ENCODE assay signal across 7 mouse cellular contexts in genomic region chr2:32727435-32727834, GRCm38 (mm10). TPM values are rescaled to one million over a fixed set of nuclear protein-coding genes. Genes with fewer than 3 reads are reported as not detected.
DNase-seq lines count a peak whose midpoint lies in the region; ATAC-seq lines count a peak whose summit lies in the region.

No protein-coding gene starts in this region.

- H3K36me3 ChIP-seq in embryonic facial prominence, embryonic 11.5 days (replicated peaks; ENCODE audit: control insufficient read depth, insufficient read depth, low read depth, low read length), result no peaks in the 10 kb centered on the region
- H3K36me3 ChIP-seq in limb, embryonic 11.5 days (ENCODE audit: control insufficient read depth, insufficient read depth, low read length), result no peaks in the 10 kb centered on the region
- H3K36me3 ChIP-seq in midbrain, embryonic 14.5 days (ENCODE audit: control insufficient read depth, insufficient read depth, low read length), result no peaks in the 10 kb centered on the region

- peak; percentile 91 for ATAC-seq in embryonic facial prominence, embryonic 11.5 days (replicated peaks; ENCODE audit: insufficient number of reproducible peaks, low FRiP score, low TSS enrichment, low read depth)
- peak; percentile 99 for ATAC-seq in granulocyte monocyte progenitor cell, adult 5-6 weeks (replicated peaks; ENCODE audit: poor library complexity, severe bottlenecking)
- ATAC-seq in limb, embryonic 11.5 days (ENCODE audit: insufficient number of reproducible peaks, low FRiP score, low TSS enrichment, low read depth), result peak; percentile 89
- peak; percentile 90 for ATAC-seq in midbrain, embryonic 14.5 days (ENCODE audit: low FRiP score, low TSS enrichment)

- H3K4me3 ChIP-seq in embryonic facial prominence, embryonic 11.5 days (ENCODE audit: low read depth, low read length), result peak overlapping the region; percentile 30
- peak overlapping the region; percentile 29 for H3K4me3 ChIP-seq in limb, embryonic 11.5 days (ENCODE audit: low read depth, low read length)
- peak overlapping the region; percentile 25 for H3K4me3 ChIP-seq in midbrain, embryonic 14.5 days (replicated peaks; ENCODE audit: low read depth, low read length)

- H3K9ac ChIP-seq in embryonic facial prominence, embryonic 11.5 days (replicated peaks; ENCODE audit: low read length), result no peak overlapping the region
- H3K9ac ChIP-seq in limb, embryonic 11.5 days (ENCODE audit: low read length), result no peak overlapping the region; the same call in 1 of the 2 replicates
- H3K9ac ChIP-seq in midbrain, embryonic 14.5 days (replicated peaks; ENCODE audit: low read length), result no peak overlapping the region

- H3K27ac ChIP-seq in embryonic facial prominence, embryonic 11.5 days (replicated peaks; ENCODE audit: low read depth, low read length), result no peak overlapping the region
- H3K27ac ChIP-seq in limb, embryonic 11.5 days (replicated peaks; ENCODE audit: low read depth, low read length), result no peak overlapping the region
- H3K27ac ChIP-seq in midbrain, embryonic 14.5 days (replicated peaks; ENCODE audit: low read depth, low read length), result no peak overlapping the region

- H3K9me3 ChIP-seq in embryonic facial prominence, embryonic 11.5 days (replicated peaks; ENCODE audit: control insufficient read depth, low read length), result no peaks in the 10 kb centered on the region
- H3K9me3 ChIP-seq in limb, embryonic 11.5 days (ENCODE audit: control insufficient read depth, low read length), result no peaks in the 10 kb centered on the region
- H3K9me3 ChIP-seq in midbrain, embryonic 14.5 days (ENCODE audit: control insufficient read depth, low read length), result no peaks in the 10 kb centered on the region

- H3K4me1 ChIP-seq in embryonic facial prominence, embryonic 11.5 days (ENCODE audit: control insufficient read depth, insufficient read depth, low read length), result peaks cover 13% of the 10 kb centered on the region
- peaks cover 24% of the 10 kb centered on the region for H3K4me1 ChIP-seq in limb, embryonic 11.5 days (ENCODE audit: control insufficient read depth, insufficient read depth, low read length)
- 0 out of 2 replicates have a peak, but pooled peaks cover 3% of the 10 kb centered on the region for H3K4me1 ChIP-seq in midbrain, embryonic 14.5 days (ENCODE audit: control insufficient read depth, insufficient read depth, low read length)

- WGBS in embryonic facial prominence, embryonic 11.5 days, result 0% methylated on average over 16 of the region's 16 CpGs
- under 1% methylated on average over 16 of the region's 16 CpGs for WGBS in limb, embryonic 11.5 days
- WGBS in midbrain, embryonic 14.5 days, result under 1% methylated on average over 16 of the region's 16 CpGs

- H3K4me2 ChIP-seq in embryonic facial prominence, embryonic 11.5 days (ENCODE audit: low read depth, low read length), result peak overlapping the region; percentile 39
- H3K4me2 ChIP-seq in limb, embryonic 11.5 days (ENCODE audit: low read depth, severe bottlenecking), result peak overlapping the region; percentile 43
- H3K4me2 ChIP-seq in midbrain, embryonic 14.5 days (ENCODE audit: low read length), result peak overlapping the region; percentile 51

- no peaks in the 10 kb centered on the region for H3K27me3 ChIP-seq in embryonic facial prominence, embryonic 11.5 days (ENCODE audit: control insufficient read depth, insufficient read depth, low read length)
- no peaks in the 10 kb centered on the region for H3K27me3 ChIP-seq in limb, embryonic 11.5 days (ENCODE audit: control insufficient read depth, insufficient read depth, low read length)
- no peaks in the 10 kb centered on the region for H3K27me3 ChIP-seq in midbrain, embryonic 14.5 days (ENCODE audit: control insufficient read depth, insufficient read depth, low read length)

- peak; percentile 94 for DNase-seq in adrenal gland, postnatal 10 days
- DNase-seq in embryonic facial prominence, embryonic 11.5 days (ENCODE audit: low spot score), result peak; percentile 98
- peak; percentile 96 for DNase-seq in kidney, adult 18-20 months
- DNase-seq in limb, embryonic 11.5 days (ENCODE audit: low spot score), result peak; percentile 93
- peak; percentile 91 for DNase-seq in midbrain, embryonic 14.5 days
- DNase-seq in spleen, adult 18-20 months, result peak; percentile 71 to 73

RNA-seq across cellular contexts. Expression of gene Sh2d3c, which starts 6.6 kb away (rescaled TPM):
- 10 to 100 TPM; 28.9 to 35.4 TPM for total RNA-seq in adrenal gland, postnatal 10 days (2021)
- polyA plus RNA-seq in embryonic facial prominence, embryonic 11.5 days (2014; fragmentation: Nextera tagmentation; extraction: Ambion mirVana), result 21.1 and 22.2 TPM in 2 replicates
- 14.3 and 17.6 TPM in 2 replicates for total RNA-seq in granulocyte monocyte progenitor cell, adult 5-6 weeks (2014; fragmentation: Nextera tagmentation)
- total RNA-seq in granulocyte monocyte progenitor cell, adult 5-6 weeks (2017), result 11.2 and 12.7 TPM in 2 replicates
- 12.2 and 13.1 TPM in 2 replicates for polyA plus RNA-seq in limb, embryonic 11.5 days (2014; fragmentation: Nextera tagmentation; extraction: Ambion mirVana)
- polyA plus RNA-seq in midbrain, embryonic 14.5 days (2014; fragmentation: Nextera tagmentation; extraction: Ambion mirVana), result 45.8 and 45.9 TPM in 2 replicates

RNA-seq across cellular contexts. Expression of gene 6330409D20Rik, which starts 13.4 kb away (rescaled TPM):
- under 1 TPM in 1 of 2 experiments, not detected in 1; 0.30 TPM for total RNA-seq in adrenal gland, postnatal 10 days (2021)
- polyA plus RNA-seq in embryonic facial prominence, embryonic 11.5 days (2014; fragmentation: Nextera tagmentation; extraction: Ambion mirVana), result 0.31 and 0.75 TPM in 2 replicates
- total RNA-seq in granulocyte monocyte progenitor cell, adult 5-6 weeks (2014; fragmentation: Nextera tagmentation), result not detected in 2 replicates
- total RNA-seq in granulocyte monocyte progenitor cell, adult 5-6 weeks (2017), result not detected in 2 replicates
- 0.13 TPM in 1 of 2 replicates, not detected in the other for polyA plus RNA-seq in limb, embryonic 11.5 days (2014; fragmentation: Nextera tagmentation; extraction: Ambion mirVana)
- polyA plus RNA-seq in midbrain, embryonic 14.5 days (2014; fragmentation: Nextera tagmentation; extraction: Ambion mirVana), result 3.2 and 4.6 TPM in 2 replicates

RNA-seq across cellular contexts. Expression of gene Cdk9, which starts 14.6 kb away (rescaled TPM):
- 10 to 100 TPM; 65.5 to 70.9 TPM for total RNA-seq in adrenal gland, postnatal 10 days (2021)
- polyA plus RNA-seq in embryonic facial prominence, embryonic 11.5 days (2014; fragmentation: Nextera tagmentation; extraction: Ambion mirVana), result 79.2 and 89.8 TPM in 2 replicates
- total RNA-seq in granulocyte monocyte progenitor cell, adult 5-6 weeks (2014; fragmentation: Nextera tagmentation), result 89.5 and 102 TPM in 2 replicates
- 44.8 and 54.3 TPM in 2 replicates for total RNA-seq in granulocyte monocyte progenitor cell, adult 5-6 weeks (2017)
- polyA plus RNA-seq in limb, embryonic 11.5 days (2014; fragmentation: Nextera tagmentation; extraction: Ambion mirVana), result 98.3 and 101 TPM in 2 replicates
- polyA plus RNA-seq in midbrain, embryonic 14.5 days (2014; fragmentation: Nextera tagmentation; extraction: Ambion mirVana), result 61.4 and 76.5 TPM in 2 replicates

RNA-seq across cellular contexts. Expression of gene Fpgs, which starts 23.5 kb away (rescaled TPM):
- 10 to 100 TPM; 27.1 to 37.6 TPM for total RNA-seq in adrenal gland, postnatal 10 days (2021)
- polyA plus RNA-seq in embryonic facial prominence, embryonic 11.5 days (2014; fragmentation: Nextera tagmentation; extraction: Ambion mirVana), result 15.6 and 16.3 TPM in 2 replicates
- 24.2 and 34.0 TPM in 2 replicates for total RNA-seq in granulocyte monocyte progenitor cell, adult 5-6 weeks (2014; fragmentation: Nextera tagmentation)
- total RNA-seq in granulocyte monocyte progenitor cell, adult 5-6 weeks (2017), result 19.0 and 20.7 TPM in 2 replicates
- polyA plus RNA-seq in limb, embryonic 11.5 days (2014; fragmentation: Nextera tagmentation; extraction: Ambion mirVana), result 22.1 and 23.2 TPM in 2 replicates
- 15.3 and 15.6 TPM in 2 replicates for polyA plus RNA-seq in midbrain, embryonic 14.5 days (2014; fragmentation: Nextera tagmentation; extraction: Ambion mirVana)

RNA-seq across cellular contexts. Expression of gene Tor2a, which starts 29.6 kb away (rescaled TPM):
- 10 to 100 TPM; 27.7 to 32.6 TPM for total RNA-seq in adrenal gland, postnatal 10 days (2021)
- 47.8 and 54.3 TPM in 2 replicates for polyA plus RNA-seq in embryonic facial prominence, embryonic 11.5 days (2014; fragmentation: Nextera tagmentation; extraction: Ambion mirVana)
- total RNA-seq in granulocyte monocyte progenitor cell, adult 5-6 weeks (2014; fragmentation: Nextera tagmentation), result 15.4 and 33.4 TPM in 2 replicates
- 19.0 and 28.7 TPM in 2 replicates for total RNA-seq in granulocyte monocyte progenitor cell, adult 5-6 weeks (2017)
- 58.5 and 60.2 TPM in 2 replicates for polyA plus RNA-seq in limb, embryonic 11.5 days (2014; fragmentation: Nextera tagmentation; extraction: Ambion mirVana)
- polyA plus RNA-seq in midbrain, embryonic 14.5 days (2014; fragmentation: Nextera tagmentation; extraction: Ambion mirVana), result 50.5 and 51.1 TPM in 2 replicates
